Mouse (Mus musculus) mouse trophoblast stem cell (cell line): Measurements from ENCODE around the gene Myo15b.

Experiments used
- in situ Hi-C, 2 experiments: fragments of 300-500 bp; cut with MseI, MboI; formaldehyde crosslinking; loops; 2 replicates in 1 of 2; 3 replicates in 1 of 2; pipeline ENCODE4 v1.15.1; 2025

Myo15b gene

GRCm38 (mm10) chr11:115941980-115942379 lies 83.8 kb downstream of the Myo15b start:
- in situ Hi-C loops: loop anchor here in 1 of 2 experiments (5.0 kb wide), 1 partner anchor 55 kb away; no protein-coding TSS in a partner anchor
